Mouse (Mus musculus) layer of hippocampus, postnatal 10 days (tissue): ENCODE results near the gene Tmem270. TPM values are rescaled to one million over a fixed set of nuclear protein-coding genes. Genes with fewer than 3 reads are reported as not detected.
A peak's percentile ranks its signal among the peaks of the same experiment; 100 is the strongest.

ENCODE experiments used
- DNase-seq, 2 experiments: peaks; one replicate each; pipeline ENCODE4 v3.0.0; 2021; ENCODE audit warnings: low spot score in 2 of 2
- total RNA-seq, 2 experiments: library from RNA; stranded (reverse); gene quantifications; 2 replicates each; pipeline ENCODE4 v1.2.3; 2021

Tmem270 gene
- total RNA-seq, 2 experiments from 2014 or later, result not detected

- DNase-seq, result no peak
These were observed 23.5 kb upstream of the Tmem270 start for GRCm38 (mm10) chr5:134929988-134930387.

- no peak for DNase-seq
These were observed 20.2 kb upstream of the Tmem270 start for GRCm38 (mm10) chr5:134926726-134927125.

- no peak for DNase-seq
These were observed 16.6 kb upstream of the Tmem270 start for GRCm38 (mm10) chr5:134923141-134923540.

- DNase-seq, result no peak
These were observed 14.6 kb upstream of the Tmem270 start for GRCm38 (mm10) chr5:134921106-134921505.

GRCm38 (mm10) chr5:134920106-134920687 lies 13.7 kb upstream of the Tmem270 start:
- no peak for DNase-seq

- DNase-seq, result no peak
These were observed 12.6 kb upstream of the Tmem270 start for GRCm38 (mm10) chr5:134919097-134919496.

- DNase-seq, result peak; percentile 63 to 65
These were observed 11.7 kb upstream of the Tmem270 start for GRCm38 (mm10) chr5:134918071-134918832.

- no peak for DNase-seq
These were observed 8.8 kb upstream of the Tmem270 start, which contains the start of gene Cldn13 for GRCm38 (mm10) chr5:134915311-134915710. Gene Cldn13 (minus strand): TSS chr5:134915526.

GRCm38 (mm10) chr5:134914510-134914909 lies 8.0 kb upstream of the Tmem270 start:
- no peak for DNase-seq

GRCm38 (mm10) chr5:134913753-134914152 lies 7.2 kb upstream of the Tmem270 start:
- DNase-seq, result no peak

- DNase-seq, result no peak
These were observed 6.8 kb upstream of the Tmem270 start for GRCm38 (mm10) chr5:134913352-134913751.

GRCm38 (mm10) chr5:134911901-134912300 lies 5.4 kb upstream of the Tmem270 start:
- no peak for DNase-seq

- peak; percentile 100 for DNase-seq
These were observed 602 bp upstream of the Tmem270 start for GRCm38 (mm10) chr5:134907135-134907534.

- DNase-seq, result no peak
These were observed 4.9 kb downstream of the Tmem270 start for GRCm38 (mm10) chr5:134901644-134902027.

- DNase-seq, result peak; percentile 62 to 68
These were observed 5.4 kb downstream of the Tmem270 start for GRCm38 (mm10) chr5:134901012-134901643.

GRCm38 (mm10) chr5:134897596-134897995 lies 8.9 kb downstream of the Tmem270 start:
- no peak for DNase-seq

GRCm38 (mm10) chr5:134896965-134897364 lies 9.6 kb downstream of the Tmem270 start:
- DNase-seq, result no peak

- DNase-seq, result no peak
These were observed 11.2 kb downstream of the Tmem270 start for GRCm38 (mm10) chr5:134895291-134895690.

GRCm38 (mm10) chr5:134892717-134893116 lies 13.8 kb downstream of the Tmem270 start:
- no peak for DNase-seq

GRCm38 (mm10) chr5:134891552-134891951 lies 15.0 kb downstream of the Tmem270 start:
- DNase-seq, result no peak

- no peak for DNase-seq
These were observed 15.9 kb downstream of the Tmem270 start for GRCm38 (mm10) chr5:134890601-134891054.

GRCm38 (mm10) chr5:134888505-134888904 lies 18.0 kb downstream of the Tmem270 start:
- no peak for DNase-seq
